ENCODE assay signal across 19 mouse cellular contexts in the genomic region with DNA sequence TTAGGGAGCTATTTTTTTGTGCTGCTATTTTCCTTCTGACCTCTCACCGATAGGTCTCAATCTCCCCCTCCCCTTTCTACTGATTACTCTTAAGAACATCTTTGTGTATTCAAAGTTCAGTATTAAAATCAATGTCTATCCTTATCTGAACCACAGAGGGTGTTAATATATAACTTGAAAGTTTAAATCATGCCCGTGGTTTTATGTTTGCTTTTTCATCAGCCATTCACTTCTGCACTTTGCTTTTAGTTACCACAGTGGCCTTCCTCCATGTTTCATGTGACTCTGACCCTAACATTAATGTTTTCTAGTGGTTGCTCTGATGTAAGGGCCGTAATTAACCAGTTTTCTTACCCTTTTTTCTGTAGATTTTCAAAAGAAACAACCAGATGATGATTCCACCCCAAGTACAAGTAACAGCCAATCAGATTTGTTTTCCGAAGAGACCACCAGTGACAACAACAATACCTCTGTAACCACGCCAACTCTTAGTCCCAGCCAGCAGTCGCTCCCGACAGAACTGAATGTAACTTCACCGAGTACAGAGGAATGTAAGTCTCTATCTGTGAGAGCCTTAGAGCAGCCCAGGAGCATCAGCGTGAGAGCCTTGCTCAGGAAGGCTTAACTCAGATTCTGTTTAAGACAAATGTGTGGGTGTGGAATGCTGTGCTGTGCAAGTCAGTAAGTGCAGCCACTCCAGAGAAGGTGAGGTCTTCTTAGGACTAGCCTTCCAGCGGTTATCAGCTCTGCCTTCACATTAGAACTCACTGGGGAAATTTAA.
DNase-seq lines count a peak whose midpoint lies in the region; ATAC-seq and TF ChIP-seq lines count a peak whose summit lies in the region.
"Had no signal": no experiment of that assay in that cellular context is flagged by ENCODE, and none has a peak within 500 bp of the region (broad histone marks: within the 10 kb centered on the region; RNA-seq: fewer than 3 reads in every experiment).

No protein-coding gene starts in this region.

- 65% methylated on average over 10 of the region's 10 CpGs for WGBS in intestine, embryonic 14.5 days
- 26% methylated on average over 10 of the region's 10 CpGs for WGBS in small intestine, adult 2 months

- TF ChIP-seq CTCF in layer of hippocampus, adult 2 months (conservative IDR thresholded peaks at IDR 0.05), result no peak
- TF ChIP-seq CTCF in Patski (IDR thresholded peaks at IDR 0.05), result no peak
- no peak for TF ChIP-seq CTCF in small intestine, adult 2 months (IDR thresholded peaks at IDR 0.05; ENCODE audit: extremely low read depth, insufficient read length, insufficient replicate concordance, low read depth, low read length)

- H3K27ac ChIP-seq in layer of hippocampus, adult 2 months, result 0 out of 2 replicates have a peak overlapping the region, but pooled peaks have one; percentile 19
- H3K27ac ChIP-seq in intestine, embryonic 14.5 days (ENCODE audit: low read depth), result peak overlapping the region; percentile 7; the same call in 1 of the 2 replicates
- peak overlapping the region; percentile 81 for H3K27ac ChIP-seq in small intestine, adult 2 months (ENCODE audit: insufficient read depth, low read depth, low read length)
- H3K27ac ChIP-seq: forebrain, embryonic 12.5 days; hindbrain, embryonic 12.5 days; limb, embryonic 10.5 days; midbrain, embryonic 12.5 days; neural tube, embryonic 15.5 days had no signal

- no peaks in the 10 kb centered on the region for H3K27me3 ChIP-seq in Patski
- H3K27me3 ChIP-seq in intestine, embryonic 14.5 days (replicated peaks; ENCODE audit: control insufficient read depth, insufficient read depth, low read length), result no peaks in the 10 kb centered on the region
- no peaks in the 10 kb centered on the region for H3K27me3 ChIP-seq in small intestine, adult 2 months (ENCODE audit: control insufficient read depth, insufficient read depth, low read length)
- H3K27me3 ChIP-seq: forebrain, embryonic 12.5 days; hindbrain, embryonic 12.5 days; midbrain, embryonic 12.5 days; neural tube, embryonic 15.5 days had no signal

- H3K4me1 ChIP-seq in intestine, embryonic 14.5 days (replicated peaks; ENCODE audit: control insufficient read depth, insufficient read depth, low read length), result peaks cover 24% of the 10 kb centered on the region
- peaks cover 26% of the 10 kb centered on the region for H3K4me1 ChIP-seq in small intestine, adult 2 months (ENCODE audit: control insufficient read depth, insufficient read depth, insufficient read length, low read length)

- DNase-seq in layer of hippocampus, adult 2 months (ENCODE audit: low spot score in 2 of 2), result no peak
- DNase-seq in layer of hippocampus, adult 11-12 months (ENCODE audit: low spot score), result no peak
- DNase-seq in Patski (ENCODE audit: low read depth, low spot score), result no peak
- no peak for DNase-seq in intestine, embryonic 14.5 days (ENCODE audit: low spot score)
- no peak for DNase-seq in lung, adult 18-20 months
- DNase-seq in kidney, postnatal 10 days, result no peak
- DNase-seq: adrenal gland, postnatal 36 days; cerebellum, adult 9-11 months; kidney, postnatal 25 days; lung, embryonic 14.5 days; thymus, postnatal 14 days had no signal

- peak overlapping the region; percentile 1 for H3K4me2 ChIP-seq in intestine, embryonic 14.5 days (ENCODE audit: low read length)
- H3K4me2 ChIP-seq: forebrain, embryonic 12.5 days; hindbrain, embryonic 12.5 days; lung, embryonic 14.5 days; midbrain, embryonic 12.5 days; neural tube, embryonic 15.5 days had no signal

- POLR2A ChIA-PET in Patski (lab: Charles Lee), result no interaction called here

- CTCF ChIA-PET in Patski (lab: Charles Lee), result interaction anchor here (0.5 to 1.0 kb wide), 3 partner anchors 21 to 155 kb away, joined by 3 to 4 read pairs (median 3); no protein-coding TSS in a partner anchor

- ATAC-seq in Patski, result peak; percentile 44
- ATAC-seq in intestine, embryonic 14.5 days (replicated peaks; ENCODE audit: low FRiP score, low TSS enrichment, low read depth), result no peak
- ATAC-seq: inflammation-experienced regulatory T-cells, adult 6 months had no signal

- in situ Hi-C loops in Patski (cut with MboI; ENCODE audit: low pct_unique_long_range_greater_than_20kb), result no loop called here

- no peak for TF ChIP-seq POLR2A in small intestine, adult 2 months (IDR thresholded peaks at IDR 0.05; ENCODE audit: low read depth, low read length)

- no peak overlapping the region for H3K4me3 ChIP-seq in layer of hippocampus, adult 2 months
- no peak overlapping the region for H3K4me3 ChIP-seq in intestine, embryonic 14.5 days (ENCODE audit: low read depth, low read length)
- H3K4me3 ChIP-seq in small intestine, adult 2 months (ENCODE audit: low read depth, low read length), result no peak overlapping the region
- H3K4me3 ChIP-seq: forebrain, embryonic 12.5 days; hindbrain, embryonic 12.5 days; limb, embryonic 10.5 days; midbrain, embryonic 12.5 days; myocyte; neural tube, embryonic 15.5 days had no signal

- H3K36me3 ChIP-seq in intestine, embryonic 14.5 days (ENCODE audit: control insufficient read depth, insufficient read depth, low read length), result peaks cover 10% of the 10 kb centered on the region
- H3K36me3 ChIP-seq in small intestine, adult 2 months (ENCODE audit: control insufficient read depth, insufficient read depth, low read length), result peaks cover 3% of the 10 kb centered on the region

- no peak overlapping the region for H3K9ac ChIP-seq in intestine, embryonic 14.5 days (ENCODE audit: low read length)
- H3K9ac ChIP-seq: forebrain, embryonic 12.5 days; hindbrain, embryonic 12.5 days; lung, embryonic 14.5 days; midbrain, embryonic 12.5 days; neural tube, embryonic 15.5 days had no signal

- H3K9me3 ChIP-seq in intestine, embryonic 14.5 days (ENCODE audit: control insufficient read depth, low read length), result no peaks in the 10 kb centered on the region
- H3K9me3 ChIP-seq: forebrain, embryonic 12.5 days; hindbrain, embryonic 12.5 days; limb, embryonic 10.5 days; midbrain, embryonic 12.5 days; neural tube, embryonic 15.5 days had no signal

Comparison
In these comparisons a context has a peak if more than half of its experiments do, and no peak if none do; other contexts are left out.
1. H3K27ac ChIP-seq: peak in every context shown above with its lines; median percentile 81 in small intestine, adult 2 months; 19 in layer of hippocampus, adult 2 months; 7 in intestine, embryonic 14.5 days.